Mouse (Mus musculus) cerebellum, adult 2 months (tissue): Measurements from ENCODE around the gene Dot1l. TPM values are rescaled to one million over a fixed set of nuclear protein-coding genes. Genes with fewer than 3 reads are reported as not detected.

Experiments used
- DNase-seq, 2 experiments: peaks; one replicate each; pipeline ENCODE4 v3.0.0; 2021
- H3K27ac ChIP-seq: fragments of 200-500 bp; 2 replicates; pipeline ENCODE4 v1.5.1; 2012; ENCODE audit warnings: low read length, control low read depth, inconsistent platforms; ENCODE audit not compliant: insufficient read depth
- H3K27me3 ChIP-seq: fragments of 200-500 bp; 2 replicates; pipeline ENCODE4 v1.6.1; 2012; ENCODE audit warnings: inconsistent platforms, mild to moderate bottlenecking, low read length, moderate library complexity; ENCODE audit not compliant: control insufficient read depth, insufficient read depth
- H3K4me1 ChIP-seq: fragments of 200-500 bp; 2 replicates; pipeline ENCODE4 v1.6.1; 2011; ENCODE audit warnings: low read length; ENCODE audit not compliant: control insufficient read depth, insufficient read depth
- H3K4me3 ChIP-seq: fragments of 200-500 bp; replicated peaks from 2 replicates; pipeline ENCODE3; 2011; ENCODE audit warnings: mild to moderate bottlenecking, low read depth, low read length, control low read depth; ENCODE audit not compliant: insufficient read depth
- CTCF ChIP-seq: fragments of 200-500 bp; IDR thresholded peaks from 2 replicates; pipeline ENCODE4 v1.5.1; 2011; ENCODE audit warnings: low read depth, mild to moderate bottlenecking, control low read depth, low read length, moderate library complexity, borderline replicate concordance; ENCODE audit not compliant: insufficient read depth
- POLR2A ChIP-seq: fragments of 200-500 bp; IDR thresholded peaks from 2 replicates; pipeline ENCODE4 v1.6.1; 2011; ENCODE audit warnings: low read length, control low read depth, borderline replicate concordance; ENCODE audit not compliant: insufficient read depth
- WGBS: fragments of 180-500 bp; shearing (Covaris S2); methylation state at CpG from one replicate; pipeline ENCODE4 v1.1.7; 2018; 5-methylcytosine and 5-hydroxymethylcytosine counted together
- polyA plus RNA-seq: library from polyadenylated mRNA; depleted of rRNA; stranded (reverse); fragments of >200 nt; gene quantifications from 2 replicates; pipeline ENCODE4 v1.2.3, GENCODE M21; 2012

The Dot1l gene
- polyA plus RNA-seq, 1 experiment: 101 TPM

- Histone ChIP-seq H3K4me1 (no peaks in the 10 kb centered on the region), H3K27me3 (no peaks in the 10 kb centered on the region), H3K4me3 (no peak overlapping the region), H3K27ac (no peak overlapping the region)
- WGBS: 63% methylated on average over 6 of the region's 6 CpGs
- no peak for DNase-seq
- TF ChIP-seq CTCF (no peak), POLR2A (no peak)
Measured at GRCm38 (mm10) chr10:80818599-80819281, 63.7 kb downstream of the Dot1l start.

GRCm38 (mm10) chr10:80819406-80819805 is 64.4 kb downstream of the Dot1l start:
- Histone ChIP-seq H3K27me3 (no peaks in the 10 kb centered on the region), H3K4me3 (no peak overlapping the region), H3K4me1 (no peaks in the 10 kb centered on the region), H3K27ac (no peak overlapping the region)
- TF ChIP-seq POLR2A (no peak), CTCF (no peak)
- no peak for DNase-seq
- WGBS: 66% methylated on average over 3 of the region's 3 CpGs

- H3K4me1 ChIP-seq: no peaks in the 10 kb centered on the region
- TF ChIP-seq CTCF (peak; percentile 53; the same call in 1 of the 2 replicates), POLR2A (no peak)
- peak in 1 of 2 experiments; percentile 55 for DNase-seq
- H3K27ac ChIP-seq: no peak overlapping the region
- no peak overlapping the region for H3K4me3 ChIP-seq
- H3K27me3 ChIP-seq: no peaks in the 10 kb centered on the region
- WGBS: 40% methylated on average over 2 of the region's 2 CpGs
Measured at GRCm38 (mm10) chr10:80821991-80822390, 67.0 kb downstream of the Dot1l start.

GRCm38 (mm10) chr10:80822528-80822927 is 67.5 kb downstream of the Dot1l start:
- H3K27ac ChIP-seq: no peak overlapping the region
- no peak for TF ChIP-seq CTCF
- no peak for TF ChIP-seq POLR2A
- 87% methylated on average over 5 of the region's 5 CpGs for WGBS

GRCm38 (mm10) chr10:80823316-80823715 is 68.3 kb downstream of the Dot1l start:
- no peak overlapping the region for H3K27ac ChIP-seq
- H3K4me3 ChIP-seq: no peak overlapping the region
- 98% methylated on average over 1 of the region's 1 CpGs for WGBS
- TF ChIP-seq POLR2A: no peak
- TF ChIP-seq CTCF: no peak
- H3K27me3 ChIP-seq: no peaks in the 10 kb centered on the region
- no peak for DNase-seq
- H3K4me1 ChIP-seq: no peaks in the 10 kb centered on the region

More at GRCm38 (mm10) chr10:80822528-80822927, 67.5 kb downstream of the Dot1l start:
- DNase-seq: no peak
- no peaks in the 10 kb centered on the region for H3K27me3 ChIP-seq
- no peak overlapping the region for H3K4me3 ChIP-seq
- H3K4me1 ChIP-seq: no peaks in the 10 kb centered on the region

GRCm38 (mm10) chr10:80823847-80824643 is 69.0 kb downstream of the Dot1l start:
- no peaks in the 10 kb centered on the region for H3K27me3 ChIP-seq
- WGBS: 74% methylated on average over 8 of the region's 8 CpGs
- no peak for TF ChIP-seq POLR2A
- TF ChIP-seq CTCF: no peak
- no peak overlapping the region for H3K27ac ChIP-seq
- no peak overlapping the region for H3K4me3 ChIP-seq
- DNase-seq: no peak
- no peaks in the 10 kb centered on the region; the same call in 1 of the 2 replicates for H3K4me1 ChIP-seq

- H3K27ac ChIP-seq: no peak overlapping the region
- no peak for DNase-seq
- WGBS: 72% methylated on average over 2 of the region's 2 CpGs
- no peak overlapping the region for H3K4me3 ChIP-seq
- H3K27me3 ChIP-seq: no peaks in the 10 kb centered on the region
- TF ChIP-seq CTCF: no peak
- TF ChIP-seq POLR2A: no peak
- peaks cover 8% of the 10 kb centered on the region for H3K4me1 ChIP-seq
Measured at GRCm38 (mm10) chr10:80824827-80825226, 69.8 kb downstream of the Dot1l start.
